Mouse (Mus musculus) spleen, adult 2 months (tissue): ENCODE data around the gene Rhob. TPM values are rescaled to one million over a fixed set of nuclear protein-coding genes. Genes with fewer than 3 reads are reported as not detected.

Source experiments
- DNase-seq, 2 experiments: peaks; one replicate each; pipeline versions ENCODE4 v3.0.0 to v3.0.0-alpha.2; 2012 to 2021; ENCODE audit warnings: low spot score in 2 of 2, low read depth in 1 of 2
- H3K27ac ChIP-seq: fragments of 200-500 bp; 2 replicates; pipeline ENCODE4 v1.5.1; 2012; ENCODE audit warnings: low read length, inconsistent platforms; ENCODE audit not compliant: insufficient read depth
- H3K27me3 ChIP-seq: fragments of 200-500 bp; 2 replicates; pipeline ENCODE4 v1.6.1; 2012; ENCODE audit warnings: mild to moderate bottlenecking, moderate library complexity, low read length, inconsistent platforms; ENCODE audit not compliant: control insufficient read depth, insufficient read depth
- H3K36me3 ChIP-seq: fragments of 200-500 bp; 2 replicates; pipeline ENCODE4 v1.6.1; 2012; ENCODE audit warnings: mild to moderate bottlenecking, low read length, inconsistent platforms; ENCODE audit not compliant: control insufficient read depth, insufficient read depth
- H3K4me1 ChIP-seq: fragments of 200-500 bp; 2 replicates; pipeline ENCODE4 v1.6.1; 2011; ENCODE audit warnings: inconsistent platforms; ENCODE audit not compliant: control insufficient read depth, insufficient read depth, insufficient read length
- H3K4me3 ChIP-seq: fragments of 200-500 bp; 2 replicates; pipeline ENCODE4 v1.5.1; 2011; ENCODE audit warnings: mild to moderate bottlenecking, inconsistent platforms; ENCODE audit not compliant: insufficient read depth, insufficient read length; ENCODE audit errors: extremely low read depth
- CTCF ChIP-seq: fragments of 200-500 bp; IDR thresholded peaks from 2 replicates; pipeline ENCODE4 v1.5.1; 2011; ENCODE audit warnings: mild to moderate bottlenecking, inconsistent platforms; ENCODE audit not compliant: insufficient read depth, insufficient read length, insufficient replicate concordance; ENCODE audit errors: extremely low read depth
- POLR2A ChIP-seq: fragments of 200-500 bp; IDR thresholded peaks from 2 replicates; pipeline ENCODE4 v1.6.1; 2011; ENCODE audit warnings: low read depth, low read length, inconsistent platforms
- WGBS: fragments of 180-500 bp; shearing (Covaris S2); methylation state at CpG from one replicate; pipeline ENCODE4 v1.1.7; 2018; 5-methylcytosine and 5-hydroxymethylcytosine counted together
- polyA plus RNA-seq: library from polyadenylated mRNA; depleted of rRNA; stranded (reverse); fragments of >200 nt; gene quantifications from 2 replicates; pipeline ENCODE4 v1.2.3, GENCODE M21; 2012

Gene Rhob
- polyA plus RNA-seq, 1 experiment, result 84.8 TPM

DNA sequence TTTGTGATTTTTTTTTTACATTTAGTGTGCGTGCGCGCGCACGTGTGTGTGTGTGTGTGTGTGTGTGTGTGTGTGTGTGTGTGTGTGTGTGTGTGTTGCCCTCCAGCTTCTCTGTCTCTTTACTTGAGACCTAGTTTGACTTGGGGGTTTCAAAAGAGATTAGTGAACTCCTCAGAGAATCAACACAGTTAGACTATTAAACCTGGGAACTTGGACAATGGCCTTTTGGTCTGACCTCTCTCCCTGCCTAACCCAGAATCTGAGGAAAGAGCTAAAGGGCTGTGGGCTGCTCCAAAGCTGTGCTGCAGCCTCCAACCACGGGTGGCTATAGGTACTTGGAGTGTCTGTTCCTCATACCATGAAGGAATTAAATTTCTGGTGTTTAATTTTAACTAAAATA, 4.3 kb upstream of the Rhob start:
- Histone ChIP-seq H3K36me3 (no peaks in the 10 kb centered on the region), H3K4me1 (no peaks in the 10 kb centered on the region; the same call in 1 of the 2 replicates), H3K27ac (no peak overlapping the region), H3K27me3 (no peaks in the 10 kb centered on the region), H3K4me3 (no peak overlapping the region)
- WGBS, result 82% methylated on average over 6 of the region's 6 CpGs
- DNase-seq, result no peak
- TF ChIP-seq CTCF (no peak), POLR2A (no peak)

DNA sequence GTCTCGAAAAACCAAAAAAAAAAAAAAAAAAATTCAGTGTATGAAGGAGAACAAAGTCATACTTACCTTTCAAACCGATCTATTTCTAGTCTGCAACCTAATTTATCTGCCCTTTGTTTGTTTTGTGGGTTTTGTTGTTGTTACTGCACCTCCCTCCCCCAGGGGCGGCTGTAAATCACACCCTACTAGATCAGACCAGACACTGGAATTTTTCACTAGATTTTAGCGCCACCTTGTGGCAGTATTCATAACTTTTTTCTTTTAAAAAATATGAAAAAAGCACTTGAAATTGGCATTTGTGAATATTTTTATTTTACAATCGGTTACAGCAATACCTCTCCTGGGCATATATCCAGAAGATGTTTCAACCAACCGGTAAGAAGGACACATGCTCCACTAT, 2.7 kb upstream of the Rhob start:
- WGBS, result 9% methylated on average over 6 of the region's 6 CpGs
- H3K27me3 ChIP-seq, result no peaks in the 10 kb centered on the region
- TF ChIP-seq POLR2A, result no peak
- TF ChIP-seq CTCF, result peak; percentile 15; the same call in 1 of the 2 replicates
- peak in 1 of 2 experiments; percentile 65 for DNase-seq
- H3K36me3 ChIP-seq, result no peaks in the 10 kb centered on the region
- H3K27ac ChIP-seq, result no peak overlapping the region
- peaks cover 4% of the 10 kb centered on the region; the same call in 1 of the 2 replicates for H3K4me1 ChIP-seq
- H3K4me3 ChIP-seq, result no peak overlapping the region

- no peak for DNase-seq
- H3K4me3 ChIP-seq, result no peak overlapping the region
- 72% methylated on average over 14 of the region's 14 CpGs for WGBS
- no peaks in the 10 kb centered on the region for H3K27me3 ChIP-seq
- no peak for TF ChIP-seq CTCF
- TF ChIP-seq POLR2A, result no peak
- H3K4me1 ChIP-seq, result peaks cover 4% of the 10 kb centered on the region; the same call in 1 of the 2 replicates
- H3K36me3 ChIP-seq, result no peaks in the 10 kb centered on the region
- no peak overlapping the region for H3K27ac ChIP-seq
Observed at GRCm38 (mm10) chr12:8501571-8502305, 1.9 kb upstream of the Rhob start.

GRCm38 (mm10) chr12:8500597-8501570, 1.1 kb upstream of the Rhob start:
- H3K4me3 ChIP-seq, result peak overlapping the region; percentile 80; the same call in 1 of the 2 replicates
- H3K27me3 ChIP-seq, result no peaks in the 10 kb centered on the region
- peaks cover 4% of the 10 kb centered on the region; the same call in 1 of the 2 replicates for H3K4me1 ChIP-seq
- DNase-seq, result no peak
- no peaks in the 10 kb centered on the region for H3K36me3 ChIP-seq
- TF ChIP-seq CTCF (no peak), POLR2A (no peak)
- peak overlapping the region; percentile 94 for H3K27ac ChIP-seq
- 38% methylated on average over 17 of the region's 17 CpGs for WGBS

- TF ChIP-seq CTCF (no peak), POLR2A (no peak)
- H3K4me3 ChIP-seq, result peak overlapping the region; percentile 80
- no peaks in the 10 kb centered on the region for H3K27me3 ChIP-seq
- H3K27ac ChIP-seq, result peak overlapping the region; percentile 94
- peaks cover 4% of the 10 kb centered on the region; the same call in 1 of the 2 replicates for H3K4me1 ChIP-seq
- under 1% methylated on average over 99 of the region's 99 CpGs for WGBS
- H3K36me3 ChIP-seq, result no peaks in the 10 kb centered on the region
- peak; percentile 25 to 35 for DNase-seq
Observed at GRCm38 (mm10) chr12:8499001-8499870, 573 bp downstream of the Rhob start.

DNA sequence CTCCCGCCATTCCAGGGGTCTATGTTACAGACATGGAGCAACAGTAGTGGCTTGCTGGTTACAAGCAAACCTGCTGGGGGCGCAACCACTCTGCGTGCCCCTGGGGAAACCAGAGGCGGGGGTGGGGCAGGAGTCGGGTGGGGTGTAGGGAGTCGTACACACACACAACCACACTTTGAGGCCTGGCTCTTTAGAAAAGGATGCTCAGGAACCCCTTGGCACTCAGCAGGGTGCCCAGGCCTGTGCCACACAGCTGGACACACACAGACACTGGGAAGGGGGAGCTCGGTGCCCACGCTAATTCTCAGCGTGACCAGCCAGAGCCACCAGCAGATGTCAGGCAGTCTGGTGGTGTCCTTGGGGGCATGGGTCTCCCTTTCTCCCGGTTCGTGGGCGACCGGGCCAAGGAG, 1.2 kb downstream of the Rhob start:
- DNase-seq, result no peak

More for the DNA sequence above, 1.2 kb downstream of the Rhob start:
- Histone ChIP-seq H3K27ac (peak overlapping the region; percentile 94), H3K36me3 (no peaks in the 10 kb centered on the region), H3K4me1 (peaks cover 4% of the 10 kb centered on the region; the same call in 1 of the 2 replicates), H3K27me3 (no peaks in the 10 kb centered on the region), H3K4me3 (peak overlapping the region; percentile 80)
- WGBS, result 8% methylated on average over 13 of the region's 13 CpGs
- TF ChIP-seq POLR2A, result no peak
- TF ChIP-seq CTCF, result no peak
